Mouse (Mus musculus) kidney, embryonic 15.5 days (tissue): ENCODE data around the gene Spag9. TPM values are rescaled to one million over a fixed set of nuclear protein-coding genes. Genes with fewer than 3 reads are reported as not detected.
"Not testable (repeated sequence)": the region's sequence is repeated elsewhere in the genome, so short reads cannot be mapped to it uniquely, and the experiment has no call there.

ENCODE experiments used
- ATAC-seq: fragments of 200-750 bp; cut with Nextera tagmentation; replicated peaks from 2 replicates; pipeline ENCODE4 v1.8.0; 2017; ENCODE audit warnings: moderate TSS enrichment; ENCODE audit not compliant: low FRiP score
- H3K27ac ChIP-seq: fragments of 300-500 bp; sonication (generic); 2 replicates; pipeline ENCODE4 v1.5.1; 2015; ENCODE audit warnings: mild to moderate bottlenecking, inconsistent platforms
- H3K27me3 ChIP-seq: fragments of 300-500 bp; sonication (generic); 2 replicates; pipeline ENCODE4 v1.6.1; 2015; ENCODE audit warnings: inconsistent platforms
- H3K36me3 ChIP-seq: fragments of 300-500 bp; sonication (generic); 2 replicates; pipeline ENCODE4 v1.6.1; 2015; ENCODE audit warnings: inconsistent platforms
- H3K4me1 ChIP-seq: fragments of 300-500 bp; sonication (generic); 2 replicates; pipeline ENCODE4 v1.6.1; 2015; ENCODE audit warnings: inconsistent platforms
- H3K4me2 ChIP-seq: fragments of 300-500 bp; sonication (generic); 2 replicates; pipeline ENCODE4 v1.6.1; 2015; ENCODE audit warnings: moderate library complexity, mild to moderate bottlenecking, inconsistent platforms
- H3K4me3 ChIP-seq: fragments of 300-500 bp; sonication (generic); replicated peaks from 2 replicates; pipeline ENCODE4 v1.5.1; 2015; ENCODE audit warnings: mild to moderate bottlenecking, inconsistent platforms
- H3K9ac ChIP-seq: fragments of 300-500 bp; sonication (generic); 2 replicates; pipeline ENCODE4 v1.6.1; 2015; ENCODE audit warnings: mild to moderate bottlenecking, inconsistent platforms
- H3K9me3 ChIP-seq: fragments of 300-500 bp; sonication (generic); replicated peaks from 2 replicates; pipeline ENCODE4 v1.6.1; 2016; ENCODE audit warnings: inconsistent platforms
- WGBS: fragments of 180-500 bp; shearing (Covaris S2); methylation state at CpG from one replicate; pipeline ENCODE4 v1.1.7; 2015; ENCODE audit warnings: mixed read lengths; 5-methylcytosine and 5-hydroxymethylcytosine counted together
- polyA plus RNA-seq: library from polyadenylated mRNA; unstranded; fragments of >200 nt; fragmentation: Nextera tagmentation; extraction: Ambion mirVana; gene quantifications from 2 replicates; pipeline ENCODE4 v1.2.1, GENCODE M21; 2015

Spag9 gene
- polyA plus RNA-seq, 1 experiment from 2014 or later = 37.2 TPM

- no peak for ATAC-seq
- Histone ChIP-seq H3K36me3 (no peaks in the 10 kb centered on the region), H3K4me2 (no peak overlapping the region), H3K27me3 (no peaks in the 10 kb centered on the region), H3K9me3 (no peaks in the 10 kb centered on the region), H3K4me1 (no peaks in the 10 kb centered on the region), H3K9ac (no peak overlapping the region), H3K27ac (no peak overlapping the region), H3K4me3 (no peak overlapping the region)
- WGBS = 89% methylated on average over 4 of the region's 4 CpGs
These were observed 36.2 kb downstream of the Spag9 start for GRCm38 (mm10) chr11:94032084-94032483.

GRCm38 (mm10) chr11:94032971-94033370, 37.1 kb downstream of the Spag9 start:
- Histone ChIP-seq H3K27me3 (no peaks in the 10 kb centered on the region), H3K9me3 (no peaks in the 10 kb centered on the region), H3K36me3 (peaks cover 5% of the 10 kb centered on the region; the same call in 1 of the 2 replicates), H3K4me3 (no peak overlapping the region), H3K4me1 (no peaks in the 10 kb centered on the region), H3K4me2 (no peak overlapping the region), H3K27ac (no peak overlapping the region), H3K9ac (no peak overlapping the region)
- no peak for ATAC-seq
- 59% methylated on average over 2 of the region's 2 CpGs for WGBS

- Histone ChIP-seq H3K4me1 (no peaks in the 10 kb centered on the region), H3K4me2 (no peak overlapping the region), H3K9me3 (no peaks in the 10 kb centered on the region), H3K4me3 (no peak overlapping the region), H3K27ac (no peak overlapping the region), H3K9ac (no peak overlapping the region), H3K36me3 (peaks cover 9% of the 10 kb centered on the region; the same call in 1 of the 2 replicates), H3K27me3 (no peaks in the 10 kb centered on the region)
- no peak for ATAC-seq
- WGBS = 42% methylated on average over 2 of the region's 2 CpGs
These were observed 40.1 kb downstream of the Spag9 start for GRCm38 (mm10) chr11:94035974-94036373.

GRCm38 (mm10) chr11:94041475-94041874, 45.6 kb downstream of the Spag9 start:
- Histone ChIP-seq H3K9me3 (no peaks in the 10 kb centered on the region), H3K4me1 (peaks cover 3% of the 10 kb centered on the region), H3K4me3 (no peak overlapping the region), H3K36me3 (peaks cover 9% of the 10 kb centered on the region; the same call in 1 of the 2 replicates), H3K27ac (no peak overlapping the region), H3K4me2 (no peak overlapping the region), H3K9ac (no peak overlapping the region), H3K27me3 (no peaks in the 10 kb centered on the region)
- WGBS = 69% methylated on average over 1 of the region's 1 CpGs
- ATAC-seq = no peak

GRCm38 (mm10) chr11:94042301-94042700, 46.4 kb downstream of the Spag9 start:
- H3K4me1 ChIP-seq, H3K9ac ChIP-seq, H3K9me3 ChIP-seq, ATAC-seq, H3K36me3 ChIP-seq, H3K27ac ChIP-seq, H3K4me3 ChIP-seq, H3K4me2 ChIP-seq, H3K27me3 ChIP-seq: not testable (repeated sequence)
- 90% methylated on average over 1 of the region's 1 CpGs for WGBS

- 4% methylated on average over 22 of the region's 22 CpGs for whole genome bisulfite sequencing
- Histone ChIP-seq H3K9ac (peak overlapping the region; percentile 48), H3K27me3 (no peaks in the 10 kb centered on the region), H3K27ac (peak overlapping the region; percentile 77), H3K9me3 (no peaks in the 10 kb centered on the region), H3K4me1 (peaks cover 3% of the 10 kb centered on the region), H3K4me3 (peak overlapping the region; percentile 54), H3K36me3 (peaks cover 13% of the 10 kb centered on the region), H3K4me2 (peak overlapping the region; percentile 67)
- ATAC-seq = peak; percentile 99
These were observed 48.4 kb downstream of the Spag9 start for GRCm38 (mm10) chr11:94043998-94044985.

GRCm38 (mm10) chr11:94045016-94045415, 49.1 kb downstream of the Spag9 start:
- H3K4me1 ChIP-seq = peaks cover 3% of the 10 kb centered on the region
- H3K27ac ChIP-seq = no peak overlapping the region
- no peaks in the 10 kb centered on the region for H3K9me3 ChIP-seq
- H3K9ac ChIP-seq = no peak overlapping the region
- ATAC-seq = no peak
- H3K27me3 ChIP-seq = no peaks in the 10 kb centered on the region
- peak overlapping the region; percentile 67 for H3K4me2 ChIP-seq
- H3K36me3 ChIP-seq = peaks cover 19% of the 10 kb centered on the region
- 10% methylated on average over 4 of the region's 4 CpGs for WGBS
- H3K4me3 ChIP-seq = peak overlapping the region; percentile 54

GRCm38 (mm10) chr11:94047288-94047687, 51.4 kb downstream of the Spag9 start:
- no peak overlapping the region for H3K4me3 ChIP-seq
- no peaks in the 10 kb centered on the region for H3K27me3 ChIP-seq
- H3K4me1 ChIP-seq = peaks cover 3% of the 10 kb centered on the region
- no peak for ATAC-seq
- no peaks in the 10 kb centered on the region for H3K9me3 ChIP-seq
- H3K4me2 ChIP-seq = no peak overlapping the region
- no peak overlapping the region for H3K9ac ChIP-seq
- 84% methylated on average over 2 of the region's 2 CpGs for WGBS
- no peak overlapping the region for H3K27ac ChIP-seq
- peaks cover 29% of the 10 kb centered on the region for H3K36me3 ChIP-seq

- H3K4me1 ChIP-seq = no peaks in the 10 kb centered on the region
- no peak overlapping the region for H3K9ac ChIP-seq
- H3K4me3 ChIP-seq = no peak overlapping the region
- H3K36me3 ChIP-seq = peaks cover 25% of the 10 kb centered on the region
- H3K27ac ChIP-seq = no peak overlapping the region
- H3K4me2 ChIP-seq = no peak overlapping the region
- H3K9me3 ChIP-seq = no peaks in the 10 kb centered on the region
- WGBS = 92% methylated on average over 3 of the region's 3 CpGs
- H3K27me3 ChIP-seq = no peaks in the 10 kb centered on the region
- ATAC-seq = no peak
These were observed 58.3 kb downstream of the Spag9 start for GRCm38 (mm10) chr11:94054176-94054575.

GRCm38 (mm10) chr11:94054901-94055300, 59.0 kb downstream of the Spag9 start:
- H3K4me3 ChIP-seq = no peak overlapping the region
- H3K36me3 ChIP-seq = peaks cover 24% of the 10 kb centered on the region
- H3K4me2 ChIP-seq = no peak overlapping the region
- no peaks in the 10 kb centered on the region for H3K9me3 ChIP-seq
- WGBS = 92% methylated on average over 3 of the region's 3 CpGs
- no peaks in the 10 kb centered on the region for H3K27me3 ChIP-seq
- H3K27ac ChIP-seq = no peak overlapping the region
- ATAC-seq = no peak
- H3K4me1 ChIP-seq = no peaks in the 10 kb centered on the region
- H3K9ac ChIP-seq = no peak overlapping the region

GRCm38 (mm10) chr11:94063941-94064340, 68.0 kb downstream of the Spag9 start:
- no peak overlapping the region for H3K9ac ChIP-seq
- ATAC-seq = no peak
- H3K4me2 ChIP-seq = no peak overlapping the region
- no peak overlapping the region for H3K27ac ChIP-seq
- no peak overlapping the region for H3K4me3 ChIP-seq
- H3K9me3 ChIP-seq = no peaks in the 10 kb centered on the region; the same call in 1 of the 2 replicates
- 93% methylated on average over 5 of the region's 5 CpGs for WGBS
- peaks cover 57% of the 10 kb centered on the region for H3K36me3 ChIP-seq
- no peaks in the 10 kb centered on the region for H3K27me3 ChIP-seq
- H3K4me1 ChIP-seq = no peaks in the 10 kb centered on the region

GRCm38 (mm10) chr11:94070455-94070854, 74.6 kb downstream of the Spag9 start:
- H3K4me3 ChIP-seq = no peak overlapping the region
- H3K4me2 ChIP-seq = no peak overlapping the region
- no peaks in the 10 kb centered on the region; the same call in 1 of the 2 replicates for H3K9me3 ChIP-seq
- H3K27me3 ChIP-seq = no peaks in the 10 kb centered on the region
- peaks cover 50% of the 10 kb centered on the region for H3K36me3 ChIP-seq
- ATAC-seq = no peak
- H3K27ac ChIP-seq = no peak overlapping the region
- no peaks in the 10 kb centered on the region for H3K4me1 ChIP-seq
- no peak overlapping the region for H3K9ac ChIP-seq
- 77% methylated on average over 2 of the region's 2 CpGs for WGBS
